Mouse (Mus musculus) liver, embryonic 11.5 days (tissue): Measurements from ENCODE around the gene Rpl4. TPM values are rescaled to one million over a fixed set of nuclear protein-coding genes. Genes with fewer than 3 reads are reported as not detected.

Source experiments
- ATAC-seq: fragments of 200-750 bp; cut with Nextera tagmentation; replicated peaks from 2 replicates; pipeline ENCODE4 v1.8.0; 2017; ENCODE audit warnings: moderate number of reproducible peaks, mild to moderate bottlenecking, moderate TSS enrichment, moderate library complexity; ENCODE audit not compliant: low FRiP score
- DNase-seq: peaks from one replicate; pipeline ENCODE4 v3.0.0-alpha.2; 2017; ENCODE audit warnings: low spot score
- H3K27ac ChIP-seq: fragments of 300-500 bp; sonication (generic); 2 replicates; pipeline ENCODE4 v1.5.1; 2014; ENCODE audit warnings: mild to moderate bottlenecking, low read depth, low read length, control low read depth
- H3K27me3 ChIP-seq: fragments of 300-500 bp; sonication (generic); replicated peaks from 2 replicates; pipeline ENCODE4 v1.6.1; 2014; ENCODE audit warnings: low read length, mixed read lengths; ENCODE audit not compliant: control insufficient read depth, insufficient read depth
- H3K36me3 ChIP-seq: fragments of 300-500 bp; sonication (generic); 2 replicates; pipeline ENCODE4 v1.6.1; 2014; ENCODE audit warnings: mild to moderate bottlenecking, low read length, moderate library complexity, mixed read lengths; ENCODE audit not compliant: control insufficient read depth, insufficient read depth
- H3K4me1 ChIP-seq: fragments of 300-500 bp; sonication (generic); replicated peaks from 2 replicates; pipeline ENCODE4 v1.6.1; 2014; ENCODE audit warnings: low read length, mixed read lengths; ENCODE audit not compliant: control insufficient read depth, insufficient read depth
- H3K4me2 ChIP-seq: fragments of 300-500 bp; sonication (generic); 2 replicates; pipeline ENCODE4 v1.6.1; 2014; ENCODE audit warnings: mild to moderate bottlenecking, control low read depth, moderate library complexity
- H3K4me3 ChIP-seq: fragments of 300-500 bp; sonication (generic); 2 replicates; pipeline ENCODE4 v1.5.1; 2014; ENCODE audit warnings: low read depth, low read length, control low read depth
- H3K9ac ChIP-seq: fragments of 300-500 bp; sonication (generic); 2 replicates; pipeline ENCODE4 v1.6.1; 2014; ENCODE audit warnings: low read depth, low read length, control low read depth
- H3K9me3 ChIP-seq: fragments of 300-500 bp; sonication (generic); 2 replicates; pipeline ENCODE4 v1.6.1; 2016; ENCODE audit warnings: low read length, inconsistent platforms, mixed read lengths; ENCODE audit not compliant: control insufficient read depth
- WGBS: fragments of 180-500 bp; shearing (Covaris S2); extraction: QIAGEN DNeasy Blood & Tissue Kit; methylation state at CpG from one replicate; pipeline ENCODE4 v1.1.7; 2014; 5-methylcytosine and 5-hydroxymethylcytosine counted together
- polyA plus RNA-seq: library from polyadenylated mRNA; unstranded; fragments of >200 nt; fragmentation: Nextera tagmentation; extraction: Ambion mirVana; gene quantifications from 2 replicates; pipeline ENCODE4 v1.2.1, GENCODE M21; 2014

Rpl4 gene
- polyA plus RNA-seq, 1 experiment from 2014 or later: 1,747 TPM

GRCm38 (mm10) chr9:64202331-64202730, 29.2 kb downstream of the Rpl4 start:
- H3K36me3 ChIP-seq: peaks cover 12% of the 10 kb centered on the region
- no peak overlapping the region for H3K27ac ChIP-seq
- no peak overlapping the region for H3K4me2 ChIP-seq
- ATAC-seq (no peak), DNase-seq (no peak)
- H3K27me3 ChIP-seq: no peaks in the 10 kb centered on the region
- no peak overlapping the region for H3K4me3 ChIP-seq
- H3K9me3 ChIP-seq: no peaks in the 10 kb centered on the region
- no peak overlapping the region for H3K9ac ChIP-seq
- H3K4me1 ChIP-seq: no peaks in the 10 kb centered on the region

- Histone ChIP-seq H3K4me2 (no peak overlapping the region), H3K27ac (no peak overlapping the region), H3K36me3 (peaks cover 12% of the 10 kb centered on the region), H3K4me1 (no peaks in the 10 kb centered on the region), H3K9me3 (no peaks in the 10 kb centered on the region), H3K9ac (no peak overlapping the region), H3K4me3 (no peak overlapping the region), H3K27me3 (no peaks in the 10 kb centered on the region)
- DNase-seq (no peak), ATAC-seq (no peak)
Measured at GRCm38 (mm10) chr9:64202866-64203265, 29.7 kb downstream of the Rpl4 start.

- Histone ChIP-seq H3K4me1 (no peaks in the 10 kb centered on the region), H3K9me3 (no peaks in the 10 kb centered on the region), H3K36me3 (peaks cover 17% of the 10 kb centered on the region), H3K27ac (no peak overlapping the region), H3K9ac (no peak overlapping the region), H3K27me3 (no peaks in the 10 kb centered on the region), H3K4me3 (no peak overlapping the region), H3K4me2 (no peak overlapping the region)
- 87% methylated on average over 3 of the region's 3 CpGs for WGBS
- DNase-seq: no peak
- ATAC-seq: no peak
Measured at GRCm38 (mm10) chr9:64207509-64208084, 34.4 kb downstream of the Rpl4 start.

GRCm38 (mm10) chr9:64214452-64214851, 41.3 kb downstream of the Rpl4 start:
- ATAC-seq (no peak), DNase-seq (no peak)
- Histone ChIP-seq H3K4me3 (no peak overlapping the region), H3K36me3 (peaks cover 8% of the 10 kb centered on the region), H3K4me1 (no peaks in the 10 kb centered on the region), H3K4me2 (no peak overlapping the region), H3K9me3 (no peaks in the 10 kb centered on the region), H3K27me3 (no peaks in the 10 kb centered on the region), H3K9ac (no peak overlapping the region), H3K27ac (no peak overlapping the region)
- WGBS: 83% methylated on average over 17 of the region's 17 CpGs

- 51% methylated on average over 4 of the region's 4 CpGs for WGBS
- no peak for ATAC-seq
Measured at GRCm38 (mm10) chr9:64216090-64216489, 42.9 kb downstream of the Rpl4 start.

GRCm38 (mm10) chr9:64216641-64217040, 43.5 kb downstream of the Rpl4 start:
- Histone ChIP-seq H3K9me3 (no peaks in the 10 kb centered on the region), H3K36me3 (peaks cover 6% of the 10 kb centered on the region), H3K4me2 (no peak overlapping the region), H3K27me3 (no peaks in the 10 kb centered on the region), H3K27ac (no peak overlapping the region), H3K4me1 (no peaks in the 10 kb centered on the region; the same call in 1 of the 2 replicates), H3K9ac (no peak overlapping the region), H3K4me3 (no peak overlapping the region)
- ATAC-seq (no peak), DNase-seq (no peak)
- 91% methylated on average over 2 of the region's 2 CpGs for WGBS

More at GRCm38 (mm10) chr9:64216090-64216489, 42.9 kb downstream of the Rpl4 start:
- Histone ChIP-seq H3K27ac (no peak overlapping the region), H3K4me2 (no peak overlapping the region), H3K9ac (no peak overlapping the region), H3K4me1 (no peaks in the 10 kb centered on the region; the same call in 1 of the 2 replicates), H3K36me3 (peaks cover 6% of the 10 kb centered on the region), H3K9me3 (no peaks in the 10 kb centered on the region), H3K4me3 (no peak overlapping the region), H3K27me3 (no peaks in the 10 kb centered on the region)
- DNase-seq: no peak

- Histone ChIP-seq H3K4me3 (no peak overlapping the region), H3K27ac (no peak overlapping the region), H3K27me3 (no peaks in the 10 kb centered on the region), H3K4me1 (no peaks in the 10 kb centered on the region; the same call in 1 of the 2 replicates), H3K4me2 (no peak overlapping the region), H3K9ac (no peak overlapping the region), H3K9me3 (no peaks in the 10 kb centered on the region), H3K36me3 (no peaks in the 10 kb centered on the region; the same call in 1 of the 2 replicates)
- DNase-seq: no peak
- ATAC-seq: no peak
Measured at GRCm38 (mm10) chr9:64217887-64218286, 44.7 kb downstream of the Rpl4 start.

- Histone ChIP-seq H3K36me3 (no peaks in the 10 kb centered on the region; the same call in 1 of the 2 replicates), H3K27ac (no peak overlapping the region), H3K4me3 (no peak overlapping the region), H3K27me3 (no peaks in the 10 kb centered on the region), H3K4me2 (no peak overlapping the region), H3K9me3 (no peaks in the 10 kb centered on the region), H3K9ac (no peak overlapping the region), H3K4me1 (no peaks in the 10 kb centered on the region; the same call in 1 of the 2 replicates)
- no peak for ATAC-seq
- 81% methylated on average over 1 of the region's 1 CpGs for WGBS
- DNase-seq: no peak
Measured at GRCm38 (mm10) chr9:64219305-64219704, 46.1 kb downstream of the Rpl4 start.

- 86% methylated on average over 10 of the region's 10 CpGs for WGBS
- no peak overlapping the region for H3K9ac ChIP-seq
- no peaks in the 10 kb centered on the region; the same call in 1 of the 2 replicates for H3K4me1 ChIP-seq
- H3K36me3 ChIP-seq: no peaks in the 10 kb centered on the region
- H3K4me2 ChIP-seq: no peak overlapping the region
- no peak for DNase-seq
- no peak overlapping the region for H3K4me3 ChIP-seq
- no peak overlapping the region for H3K27ac ChIP-seq
- no peak for ATAC-seq
- H3K27me3 ChIP-seq: no peaks in the 10 kb centered on the region
- no peaks in the 10 kb centered on the region for H3K9me3 ChIP-seq
Measured at GRCm38 (mm10) chr9:64219772-64220420, 46.7 kb downstream of the Rpl4 start.
